Mouse (Mus musculus) brain, embryonic 14.5 days (tissue): Measurements from ENCODE around the gene Tmem171. TPM values are rescaled to one million over a fixed set of nuclear protein-coding genes. Genes with fewer than 3 reads are reported as not detected.
A peak's percentile ranks its signal among the peaks of the same experiment; 100 is the strongest.

Experiments
- DNase-seq: peaks from one replicate; pipeline ENCODE4 v3.0.0-alpha.2; 2011; ENCODE audit warnings: low read depth
- CTCF ChIP-seq: fragments of 200-500 bp; IDR thresholded peaks from 2 replicates; pipeline ENCODE4 v1.5.1; 2012; ENCODE audit warnings: inconsistent platforms, mild to moderate bottlenecking, moderate library complexity, borderline replicate concordance; ENCODE audit not compliant: insufficient read depth, insufficient read length; ENCODE audit errors: extremely low read depth
- POLR2A ChIP-seq: fragments of 200-500 bp; IDR thresholded peaks from 2 replicates; pipeline ENCODE4 v1.6.1; 2012; ENCODE audit warnings: mild to moderate bottlenecking, inconsistent platforms, borderline replicate concordance; ENCODE audit not compliant: poor library complexity, insufficient read depth, insufficient read length, severe bottlenecking; ENCODE audit errors: extremely low read depth
- polyA plus RNA-seq: library from polyadenylated mRNA; depleted of rRNA; stranded (reverse); fragments of >200 nt; gene quantifications from 2 replicates; pipeline ENCODE4 v1.2.3, GENCODE M21; 2012; rRNA removed

Tmem171 gene
- not detected in 2 replicates for polyA plus RNA-seq

GRCm38 (mm10) chr13:98694773-98695314 is at the start of gene Tmem171:
Tmem171 (minus strand) TSS chr13:98694834.
- peak; percentile 27 for DNase-seq
- TF ChIP-seq CTCF (no peak), POLR2A (no peak)

- TF ChIP-seq POLR2A (no peak), CTCF (no peak)
- DNase-seq: no peak
Observed at GRCm38 (mm10) chr13:98743829-98744228, 49.2 kb upstream of the Tmem171 start.

GRCm38 (mm10) chr13:98743214-98743613 is 48.6 kb upstream of the Tmem171 start:
- no peak for DNase-seq
- TF ChIP-seq CTCF (no peak), POLR2A (no peak)

- no peak for TF ChIP-seq CTCF
- TF ChIP-seq POLR2A: no peak
- DNase-seq: no peak
Observed at GRCm38 (mm10) chr13:98738213-98738612, 43.6 kb upstream of the Tmem171 start.

- TF ChIP-seq CTCF (no peak), POLR2A (no peak)
- peak; percentile 56 for DNase-seq
Observed at GRCm38 (mm10) chr13:98733292-98733691, 38.7 kb upstream of the Tmem171 start.

- peak; percentile 37 for DNase-seq
- TF ChIP-seq POLR2A (no peak), CTCF (no peak)
Observed at GRCm38 (mm10) chr13:98729271-98730062, 34.8 kb upstream of the Tmem171 start.

- no peak for TF ChIP-seq POLR2A
- TF ChIP-seq CTCF: peak; percentile 56; the same call in 1 of the 2 replicates
- DNase-seq: peak; percentile 60
Observed at GRCm38 (mm10) chr13:98726494-98726893, 31.9 kb upstream of the Tmem171 start.

GRCm38 (mm10) chr13:98723430-98723829 is 28.8 kb upstream of the Tmem171 start:
- DNase-seq: no peak
- no peak for TF ChIP-seq POLR2A
- TF ChIP-seq CTCF: no peak

- no peak for DNase-seq
- no peak for TF ChIP-seq CTCF
- TF ChIP-seq POLR2A: no peak
Observed at GRCm38 (mm10) chr13:98722296-98722695, 27.7 kb upstream of the Tmem171 start.

- no peak for TF ChIP-seq POLR2A
- TF ChIP-seq CTCF: no peak
- DNase-seq: peak; percentile 7
Observed at GRCm38 (mm10) chr13:98716176-98716575, 21.5 kb upstream of the Tmem171 start.

- no peak for DNase-seq
- TF ChIP-seq POLR2A (no peak), CTCF (no peak)
Observed at GRCm38 (mm10) chr13:98715443-98715990, 20.9 kb upstream of the Tmem171 start.

GRCm38 (mm10) chr13:98710655-98711054 is 16.0 kb upstream of the Tmem171 start:
- no peak for TF ChIP-seq CTCF
- no peak for TF ChIP-seq POLR2A
- DNase-seq: no peak

GRCm38 (mm10) chr13:98710236-98710635 is 15.6 kb upstream of the Tmem171 start:
- TF ChIP-seq POLR2A: no peak
- TF ChIP-seq CTCF: no peak
- DNase-seq: no peak
